ENCODE assay signal across 8 mouse cellular contexts in genomic region chr7:97737638-97738456, GRCm38 (mm10). TPM values are rescaled to one million over a fixed set of nuclear protein-coding genes. Genes with fewer than 3 reads are reported as not detected.
DNase-seq lines count a peak whose midpoint lies in the region; ATAC-seq lines count a peak whose summit lies in the region.

Gene Aqp11 (minus strand): TSS chr7:97738289.

- peaks cover 81% of the 10 kb centered on the region for H3K4me1 ChIP-seq in erythroblast, embryonic 14.5 days (ENCODE audit: control insufficient read depth)
- H3K4me1 ChIP-seq in heart, embryonic 12.5 days (replicated peaks) = peaks cover 12% of the 10 kb centered on the region
- peaks cover 16% of the 10 kb centered on the region; the same call in 1 of the 2 replicates for H3K4me1 ChIP-seq in kidney, embryonic 16.5 days (ENCODE audit: insufficient read depth, low read length)
- peaks cover 88% of the 10 kb centered on the region for H3K4me1 ChIP-seq in liver, embryonic 12.5 days
- H3K4me1 ChIP-seq in stomach, embryonic 14.5 days (ENCODE audit: control insufficient read depth, insufficient read depth, low read length) = peaks cover 10% of the 10 kb centered on the region; the same call in 1 of the 2 replicates

- under 1% methylated on average over 58 of the region's 64 CpGs for WGBS in heart, embryonic 12.5 days
- under 1% methylated on average over 50 of the region's 64 CpGs for WGBS in kidney, embryonic 16.5 days
- 1% methylated on average over 51 of the region's 64 CpGs for WGBS in liver, embryonic 12.5 days (ENCODE audit: insufficient replicate concordance)
- WGBS in stomach, embryonic 14.5 days = under 1% methylated on average over 60 of the region's 64 CpGs

- H3K27ac ChIP-seq in heart, embryonic 12.5 days (ENCODE audit: poor library complexity, severe bottlenecking) = no peak within 1 kb of the TSS
- H3K27ac ChIP-seq in kidney, embryonic 16.5 days (ENCODE audit: low read length) = peak within 1 kb of the TSS; percentile 61
- peak within 1 kb of the TSS; percentile 78 for H3K27ac ChIP-seq in liver, embryonic 12.5 days
- no peak within 1 kb of the TSS for H3K27ac ChIP-seq in stomach, embryonic 14.5 days (ENCODE audit: low read length)

- peak; percentile 98 for ATAC-seq in heart, embryonic 12.5 days (ENCODE audit: insufficient number of reproducible peaks, low FRiP score)
- peak; percentile 97 for ATAC-seq in kidney, embryonic 16.5 days (ENCODE audit: low FRiP score, low TSS enrichment)
- ATAC-seq in liver, embryonic 12.5 days = peak; percentile 94
- peak; percentile 98 for ATAC-seq in stomach, embryonic 14.5 days (ENCODE audit: insufficient number of reproducible peaks, insufficient read depth, low FRiP score, low read depth)

- H3K9me3 ChIP-seq in erythroblast, embryonic 14.5 days (ENCODE audit: control insufficient read depth, low read length) = no peaks in the 10 kb centered on the region
- H3K9me3 ChIP-seq in heart, embryonic 12.5 days (replicated peaks) = no peaks in the 10 kb centered on the region
- H3K9me3 ChIP-seq in kidney, embryonic 16.5 days (ENCODE audit: low read length) = no peaks in the 10 kb centered on the region
- no peaks in the 10 kb centered on the region for H3K9me3 ChIP-seq in liver, embryonic 12.5 days (replicated peaks)
- H3K9me3 ChIP-seq in stomach, embryonic 14.5 days (ENCODE audit: control insufficient read depth, low read depth, low read length) = no peaks in the 10 kb centered on the region

- no peaks in the 10 kb centered on the region for H3K27me3 ChIP-seq in erythroblast, embryonic 14.5 days (ENCODE audit: control insufficient read depth)
- H3K27me3 ChIP-seq in heart, embryonic 12.5 days (replicated peaks) = 0 out of 2 replicates have a peak, but pooled peaks cover 3% of the 10 kb centered on the region
- H3K27me3 ChIP-seq in kidney, embryonic 16.5 days (ENCODE audit: insufficient read depth, low read length) = no peaks in the 10 kb centered on the region; the same call in 1 of the 2 replicates
- H3K27me3 ChIP-seq in liver, embryonic 12.5 days (replicated peaks) = no peaks in the 10 kb centered on the region
- H3K27me3 ChIP-seq in stomach, embryonic 14.5 days (ENCODE audit: control insufficient read depth, insufficient read depth, low read length) = no peaks in the 10 kb centered on the region

- no peaks in the 10 kb centered on the region for H3K36me3 ChIP-seq in erythroblast, embryonic 14.5 days (ENCODE audit: control insufficient read depth)
- no peaks in the 10 kb centered on the region for H3K36me3 ChIP-seq in heart, embryonic 12.5 days
- no peaks in the 10 kb centered on the region for H3K36me3 ChIP-seq in kidney, embryonic 16.5 days (ENCODE audit: insufficient read depth, low read length)
- no peaks in the 10 kb centered on the region for H3K36me3 ChIP-seq in liver, embryonic 12.5 days
- H3K36me3 ChIP-seq in stomach, embryonic 14.5 days (ENCODE audit: control insufficient read depth, insufficient read depth, low read length) = no peaks in the 10 kb centered on the region

- peak within 1 kb of the TSS; percentile 66 for H3K9ac ChIP-seq in heart, embryonic 12.5 days
- peak within 1 kb of the TSS; percentile 77 for H3K9ac ChIP-seq in kidney, embryonic 16.5 days (replicated peaks; ENCODE audit: low read length)
- peak within 1 kb of the TSS; percentile 87 for H3K9ac ChIP-seq in liver, embryonic 12.5 days
- peak within 1 kb of the TSS; percentile 52 for H3K9ac ChIP-seq in stomach, embryonic 14.5 days (replicated peaks; ENCODE audit: low read depth, low read length)

- peak within 1 kb of the TSS; percentile 94 for H3K4me2 ChIP-seq in heart, embryonic 12.5 days
- peak within 1 kb of the TSS; percentile 89 for H3K4me2 ChIP-seq in kidney, embryonic 16.5 days (replicated peaks; ENCODE audit: low read depth, low read length)
- H3K4me2 ChIP-seq in liver, embryonic 12.5 days = peak within 1 kb of the TSS; percentile 87
- H3K4me2 ChIP-seq in stomach, embryonic 14.5 days (replicated peaks; ENCODE audit: low read depth, low read length) = peak within 1 kb of the TSS; percentile 94

- peak within 1 kb of the TSS; percentile 69 for H3K4me3 ChIP-seq in erythroblast, embryonic 14.5 days (replicated peaks)
- peak within 1 kb of the TSS; percentile 63 for H3K4me3 ChIP-seq in heart, embryonic 12.5 days
- peak within 1 kb of the TSS; percentile 61 for H3K4me3 ChIP-seq in kidney, embryonic 16.5 days (ENCODE audit: low read length)
- H3K4me3 ChIP-seq in liver, embryonic 12.5 days = peak within 1 kb of the TSS; percentile 69
- H3K4me3 ChIP-seq in stomach, embryonic 14.5 days (ENCODE audit: low read depth, low read length) = peak within 1 kb of the TSS; percentile 51

- DNase-seq in CD4-positive, CD25-positive, alpha-beta regulatory T cell, adult 2 months (ENCODE audit: low read depth, low spot score) = peak; percentile 69
- peak; percentile 28 for DNase-seq in brain, embryonic 18.5 days (ENCODE audit: low read depth, low spot score)
- peak; percentile 57 to 63 for DNase-seq in natural killer cell, adult 2 months (ENCODE audit: low spot score in 2 of 2)

RNA-seq across cellular contexts. Expression of gene Aqp11, which starts in this region (rescaled TPM):
- 0.13 and 0.27 TPM in 2 replicates for polyA plus RNA-seq in erythroblast, embryonic 14.5 days (2012)
- 2.5 TPM in 2 replicates for polyA plus RNA-seq in heart, embryonic 12.5 days (2016; fragmentation: Nextera tagmentation; extraction: Ambion mirVana)
- 25.6 and 29.4 TPM in 2 replicates for polyA plus RNA-seq in kidney, embryonic 16.5 days (2015; fragmentation: Nextera tagmentation; extraction: Ambion mirVana)
- polyA plus RNA-seq in liver, embryonic 12.5 days (2016; fragmentation: Nextera tagmentation; extraction: Ambion mirVana) = 12.1 and 12.8 TPM in 2 replicates
- polyA plus RNA-seq in stomach, embryonic 14.5 days (2014; fragmentation: Nextera tagmentation; extraction: Ambion mirVana) = 12.1 and 13.3 TPM in 2 replicates

Comparison
In these comparisons a context has a peak if more than half of its experiments do, and no peak if none do; other contexts are left out.
1. H3K27ac ChIP-seq: peak in kidney, embryonic 16.5 days (single experiment) and liver, embryonic 12.5 days (single experiment); none in heart, embryonic 12.5 days (single experiment) and stomach, embryonic 14.5 days (single experiment).
2. Peak in every context shown above with its lines, with median percentiles within 50 percentile points of each other: DNase-seq, H3K4me3 ChIP-seq, ATAC-seq, H3K4me2 ChIP-seq and H3K9ac ChIP-seq.